Mouse (Mus musculus): Measurements from ENCODE around the gene Tmem200b.

DNA sequence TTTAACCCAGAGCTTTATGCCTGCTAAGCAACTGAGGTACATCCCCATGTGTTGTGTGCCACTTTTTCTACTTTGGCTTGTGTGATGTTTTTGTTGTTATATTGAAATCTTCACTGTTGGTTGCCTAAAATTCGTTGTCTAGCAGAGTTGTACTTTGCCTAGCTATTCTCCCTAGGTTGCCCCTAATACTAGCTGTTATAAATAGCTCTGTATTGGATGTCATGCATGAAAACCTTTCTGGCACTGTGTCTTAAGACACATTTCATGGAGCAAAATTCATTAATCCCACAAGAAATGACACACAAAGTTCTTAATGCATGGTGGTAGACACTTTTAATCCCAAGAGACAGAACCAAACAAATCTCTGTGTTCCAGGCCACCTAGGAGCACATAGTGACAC, 41.9 kb upstream of the Tmem200b start:
- no peak for TF ChIP-seq POLR2A (IDR thresholded peaks at IDR 0.05; ENCODE audit: borderline replicate concordance, low read depth, low read length)
- TF ChIP-seq CTCF (IDR thresholded peaks at IDR 0.05; ENCODE audit: low read depth, low read length), result no peak

All from bone marrow macrophage, adult 2 months (primary cell).